Mouse (Mus musculus) heart, embryonic 10.5 days (tissue): Measurements from ENCODE around the gene Sigirr. TPM values are rescaled to one million over a fixed set of nuclear protein-coding genes. Genes with fewer than 3 reads are reported as not detected.

Experiments
- DNase-seq: peaks from one replicate; pipeline ENCODE4 v3.0.0-alpha.2; 2017; ENCODE audit warnings: low spot score
- H3K27ac ChIP-seq: fragments of 300-500 bp; sonication (generic); 2 replicates; pipeline ENCODE4 v1.5.1; 2016; ENCODE audit warnings: mild to moderate bottlenecking
- H3K27me3 ChIP-seq: fragments of 300-500 bp; sonication (generic); 2 replicates; pipeline ENCODE4 v1.6.1; 2016; ENCODE audit warnings: mild to moderate bottlenecking; ENCODE audit not compliant: poor library complexity, insufficient read depth, severe bottlenecking
- H3K36me3 ChIP-seq: fragments of 300-500 bp; sonication (generic); 2 replicates; pipeline ENCODE4 v1.6.1; 2016; ENCODE audit warnings: mild to moderate bottlenecking, moderate library complexity
- H3K4me1 ChIP-seq: fragments of 300-500 bp; sonication (generic); 2 replicates; pipeline ENCODE4 v1.6.1; 2016; ENCODE audit warnings: mild to moderate bottlenecking
- H3K4me3 ChIP-seq: fragments of 300-500 bp; sonication (generic); 2 replicates; pipeline ENCODE4 v1.5.1; 2016; ENCODE audit warnings: mild to moderate bottlenecking, moderate library complexity
- H3K9me3 ChIP-seq: fragments of 300-500 bp; sonication (generic); 2 replicates; pipeline ENCODE4 v1.6.1; 2016; ENCODE audit warnings: mild to moderate bottlenecking, moderate library complexity
- WGBS: fragments of 180-500 bp; shearing (Covaris S2); methylation state at CpG from one replicate; pipeline ENCODE4 v1.1.7; 2016; 5-methylcytosine and 5-hydroxymethylcytosine counted together
- polyA plus RNA-seq: library from polyadenylated mRNA; unstranded; fragments of >200 nt; fragmentation: Nextera tagmentation; extraction: Ambion mirVana; gene quantifications from 2 replicates; pipeline ENCODE4 v1.2.1, GENCODE M21; 2016

Gene Sigirr
- polyA plus RNA-seq, result 3.0 and 5.7 TPM in 2 replicates

GRCm38 (mm10) chr7:141099911-141100691 lies at the start of gene Sigirr:
Gene Sigirr (minus strand): TSS chr7:141100572.
- Histone ChIP-seq H3K27ac (peak within 1 kb of the TSS; percentile 62), H3K9me3 (no peaks in the 10 kb centered on the region), H3K27me3 (peaks cover 86% of the 10 kb centered on the region), H3K36me3 (no peaks in the 10 kb centered on the region), H3K4me3 (peak within 1 kb of the TSS; percentile 67), H3K4me1 (peaks cover 26% of the 10 kb centered on the region)
- no peak for DNase-seq
- WGBS, result 1% methylated on average over 56 of the region's 56 CpGs

GRCm38 (mm10) chr7:141148639-141149038 lies 48.3 kb upstream of the Sigirr start:
- no peak for DNase-seq
- H3K9me3 ChIP-seq, result no peaks in the 10 kb centered on the region
- no peak overlapping the region for H3K27ac ChIP-seq
- no peaks in the 10 kb centered on the region for H3K27me3 ChIP-seq
- peaks cover 3% of the 10 kb centered on the region; the same call in 1 of the 2 replicates for H3K4me1 ChIP-seq
- no peak overlapping the region for H3K4me3 ChIP-seq
- 85% methylated on average over 4 of the region's 4 CpGs for WGBS
- peaks cover 66% of the 10 kb centered on the region for H3K36me3 ChIP-seq

- peaks cover 3% of the 10 kb centered on the region; the same call in 1 of the 2 replicates for H3K4me1 ChIP-seq
- H3K27ac ChIP-seq, result no peak overlapping the region
- H3K4me3 ChIP-seq, result no peak overlapping the region
- DNase-seq, result no peak
- no peaks in the 10 kb centered on the region for H3K9me3 ChIP-seq
- H3K36me3 ChIP-seq, result peaks cover 65% of the 10 kb centered on the region
- no peaks in the 10 kb centered on the region for H3K27me3 ChIP-seq
- 81% methylated on average over 6 of the region's 6 CpGs for WGBS
These were observed 46.7 kb upstream of the Sigirr start for GRCm38 (mm10) chr7:141147044-141147443.

GRCm38 (mm10) chr7:141146043-141146595 lies 45.7 kb upstream of the Sigirr start:
- Histone ChIP-seq H3K27me3 (no peaks in the 10 kb centered on the region), H3K27ac (no peak overlapping the region), H3K9me3 (no peaks in the 10 kb centered on the region), H3K36me3 (peaks cover 58% of the 10 kb centered on the region), H3K4me3 (no peak overlapping the region), H3K4me1 (peaks cover 3% of the 10 kb centered on the region; the same call in 1 of the 2 replicates)
- 92% methylated on average over 12 of the region's 12 CpGs for WGBS
- peak; percentile 84 for DNase-seq

GRCm38 (mm10) chr7:141145403-141145802 lies 45.0 kb upstream of the Sigirr start:
- no peaks in the 10 kb centered on the region for H3K27me3 ChIP-seq
- peaks cover 56% of the 10 kb centered on the region for H3K36me3 ChIP-seq
- 67% methylated on average over 1 of the region's 1 CpGs for WGBS
- H3K27ac ChIP-seq, result no peak overlapping the region
- no peak for DNase-seq
- H3K4me3 ChIP-seq, result no peak overlapping the region
- peaks cover 3% of the 10 kb centered on the region; the same call in 1 of the 2 replicates for H3K4me1 ChIP-seq
- no peaks in the 10 kb centered on the region for H3K9me3 ChIP-seq

GRCm38 (mm10) chr7:141144650-141145049 lies 44.3 kb upstream of the Sigirr start:
- Histone ChIP-seq H3K4me1 (peaks cover 3% of the 10 kb centered on the region; the same call in 1 of the 2 replicates), H3K4me3 (no peak overlapping the region), H3K9me3 (no peaks in the 10 kb centered on the region), H3K27me3 (no peaks in the 10 kb centered on the region), H3K27ac (no peak overlapping the region), H3K36me3 (peaks cover 62% of the 10 kb centered on the region)
- DNase-seq, result no peak
- WGBS, result 86% methylated on average over 3 of the region's 3 CpGs

- Histone ChIP-seq H3K27me3 (no peaks in the 10 kb centered on the region), H3K9me3 (no peaks in the 10 kb centered on the region), H3K27ac (no peak overlapping the region), H3K4me3 (no peak overlapping the region), H3K4me1 (peaks cover 3% of the 10 kb centered on the region; the same call in 1 of the 2 replicates), H3K36me3 (peaks cover 62% of the 10 kb centered on the region)
- DNase-seq, result no peak
- 83% methylated on average over 2 of the region's 2 CpGs for WGBS
These were observed 43.5 kb upstream of the Sigirr start for GRCm38 (mm10) chr7:141143861-141144260.

- Histone ChIP-seq H3K27me3 (no peaks in the 10 kb centered on the region), H3K4me3 (no peak overlapping the region), H3K9me3 (no peaks in the 10 kb centered on the region), H3K4me1 (peaks cover 3% of the 10 kb centered on the region; the same call in 1 of the 2 replicates), H3K27ac (no peak overlapping the region), H3K36me3 (peaks cover 62% of the 10 kb centered on the region)
- DNase-seq, result no peak
- WGBS, result 58% methylated on average over 5 of the region's 5 CpGs
These were observed 42.7 kb upstream of the Sigirr start for GRCm38 (mm10) chr7:141143112-141143511.

GRCm38 (mm10) chr7:141141326-141141725 lies 41.0 kb upstream of the Sigirr start:
- H3K36me3 ChIP-seq, result peaks cover 63% of the 10 kb centered on the region
- H3K27ac ChIP-seq, result no peak overlapping the region
- no peaks in the 10 kb centered on the region for H3K4me1 ChIP-seq
- no peak for DNase-seq
- 73% methylated on average over 4 of the region's 4 CpGs for WGBS
- no peak overlapping the region for H3K4me3 ChIP-seq
- H3K27me3 ChIP-seq, result no peaks in the 10 kb centered on the region
- H3K9me3 ChIP-seq, result no peaks in the 10 kb centered on the region

- peaks cover 16% of the 10 kb centered on the region for H3K4me1 ChIP-seq
- no peaks in the 10 kb centered on the region for H3K27me3 ChIP-seq
- H3K9me3 ChIP-seq, result no peaks in the 10 kb centered on the region
- H3K4me3 ChIP-seq, result peak overlapping the region; percentile 93
- 55% methylated on average over 12 of the region's 12 CpGs for WGBS
- H3K27ac ChIP-seq, result peak overlapping the region; percentile 95
- H3K36me3 ChIP-seq, result peaks cover 28% of the 10 kb centered on the region
- peak; percentile 85 for DNase-seq
These were observed 31.8 kb upstream of the Sigirr start for GRCm38 (mm10) chr7:141131904-141132755.

GRCm38 (mm10) chr7:141131024-141131820 lies 30.9 kb upstream of the Sigirr start:
- peak; percentile 98 for DNase-seq
- under 1% methylated on average over 59 of the region's 59 CpGs for WGBS
- peaks cover 16% of the 10 kb centered on the region for H3K4me1 ChIP-seq
- H3K36me3 ChIP-seq, result peaks cover 19% of the 10 kb centered on the region
- no peaks in the 10 kb centered on the region for H3K9me3 ChIP-seq
- no peaks in the 10 kb centered on the region for H3K27me3 ChIP-seq
- peak overlapping the region; percentile 93 for H3K4me3 ChIP-seq
- H3K27ac ChIP-seq, result peak overlapping the region; percentile 95

- under 1% methylated on average over 15 of the region's 15 CpGs for WGBS
- peak overlapping the region; percentile 62 for H3K4me3 ChIP-seq
- H3K27ac ChIP-seq, result peak overlapping the region; percentile 91
- peaks cover 14% of the 10 kb centered on the region for H3K4me1 ChIP-seq
- DNase-seq, result no peak
- H3K9me3 ChIP-seq, result no peaks in the 10 kb centered on the region
- peaks cover under 1% of the 10 kb centered on the region; the same call in 1 of the 2 replicates for H3K27me3 ChIP-seq
- no peaks in the 10 kb centered on the region for H3K36me3 ChIP-seq
These were observed 23.1 kb upstream of the Sigirr start for GRCm38 (mm10) chr7:141123517-141123856.
